Mouse (Mus musculus): ENCODE data around the gene Fads2. TPM values are rescaled to one million over a fixed set of nuclear protein-coding genes. Genes with fewer than 3 reads are reported as not detected.

The Fads2 gene
- total RNA-seq, 1 experiment = 41.5 TPM

DNA sequence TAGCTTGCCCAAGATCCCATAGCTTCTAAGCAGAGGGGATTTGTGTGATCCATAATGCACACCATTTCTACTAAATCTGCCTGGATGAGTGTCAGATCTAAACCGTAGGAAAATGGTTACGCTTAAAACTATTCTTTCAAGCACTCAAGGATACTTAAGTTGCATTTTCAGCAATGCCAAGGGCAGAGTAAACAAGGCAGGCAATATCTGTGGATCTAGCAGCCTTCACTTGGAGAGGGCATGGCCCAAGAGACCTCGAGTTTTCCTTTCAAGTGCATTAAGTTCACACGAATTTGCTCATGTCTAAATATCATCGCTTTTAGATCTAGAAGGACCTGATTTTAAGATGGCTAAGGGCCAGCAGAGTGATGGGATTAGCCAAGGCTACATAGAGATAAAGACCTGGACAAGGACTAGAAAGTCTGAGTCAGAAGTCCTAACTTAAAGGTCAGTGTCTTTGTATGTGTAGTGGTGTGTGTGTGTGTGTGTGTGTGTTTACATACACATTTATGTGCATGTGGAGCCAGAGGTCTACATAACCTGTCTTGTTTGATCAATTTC is 5.6 kb upstream of the Fads2 start:
- Histone ChIP-seq H3K9me3 (ENCODE audit: control insufficient read depth, insufficient read depth, low read depth, low read length) (no peaks in the 10 kb centered on the region), H3K27ac (ENCODE audit: insufficient read depth, low read depth, low read length, poor library complexity, severe bottlenecking) (no peak overlapping the region), H3K4me3 (ENCODE audit: insufficient read depth in 1 of 2, low read depth in 1 of 2, low read length in 2 of 2, poor library complexity in 1 of 2, severe bottlenecking in 1 of 2) (no peak overlapping the region), H3K36me3 (ENCODE audit: control insufficient read depth, insufficient read depth, low read length, poor library complexity, severe bottlenecking) (no peaks in the 10 kb centered on the region), H3K9ac (ENCODE audit: insufficient read depth, low read depth, low read length, poor library complexity, severe bottlenecking) (no peak overlapping the region), H3K4me1 (ENCODE audit: control insufficient read depth in 2 of 2, insufficient read depth in 2 of 2, low read length in 2 of 2, poor library complexity in 1 of 2) (peaks cover 3 to 8% of the 10 kb centered on the region in 2 experiments; a peak in 1 of 4 replicates)
- in situ Hi-C loops (cut with MboI; ENCODE audit: low sequenced_read_pairs in 2 of 2, unreplicated experiment in 2 of 2) = no loop called here
- TF ChIP-seq CHD2 (IDR thresholded peaks at IDR 0.05; ENCODE audit: low read depth, low read length) (no peak), ZNF384 (IDR thresholded peaks at IDR 0.05; ENCODE audit: low read depth, low read length) (no peak), MAFK (IDR thresholded peaks at IDR 0.05; ENCODE audit: insufficient read depth, low read depth, low read length) (no peak), ZC3H11A (IDR thresholded peaks at IDR 0.05; ENCODE audit: borderline replicate concordance, low read depth, low read length) (no peak), HCFC1 (IDR thresholded peaks at IDR 0.05; ENCODE audit: borderline replicate concordance, insufficient read depth, low read length) (no peak)
- no peak for DNase-seq (ENCODE audit: low read depth, low spot score)

DNA sequence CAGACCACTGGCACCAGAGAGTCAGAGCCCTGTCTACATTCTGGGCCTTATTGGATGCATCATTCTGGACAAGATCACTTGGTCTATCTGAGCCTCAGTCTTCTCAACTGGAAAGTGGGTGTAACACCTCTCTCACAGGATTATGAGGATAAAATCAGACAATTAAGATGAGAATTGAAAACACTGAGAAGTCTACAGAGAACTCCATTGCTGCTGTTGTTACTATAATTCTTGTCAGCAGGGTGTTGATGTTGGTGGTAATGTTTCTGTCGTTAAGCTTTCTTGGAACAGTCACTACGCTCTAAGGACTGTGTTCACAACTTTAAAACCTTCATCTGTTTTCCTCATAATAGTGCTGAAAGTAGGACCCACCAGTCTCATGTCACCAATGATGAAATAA is 5.1 kb upstream of the Fads2 start:
- in situ Hi-C loops (cut with MboI; ENCODE audit: low sequenced_read_pairs in 2 of 2, unreplicated experiment in 2 of 2) = no loop called here
- H3K9ac ChIP-seq (ENCODE audit: insufficient read depth, low read depth, low read length, poor library complexity, severe bottlenecking) = no peak overlapping the region

GRCm38 (mm10) chr19:10105034-10105493 is 3.5 kb upstream of the Fads2 start:
- H3K4me3 ChIP-seq (ENCODE audit: insufficient read depth in 1 of 2, low read depth in 1 of 2, low read length in 2 of 2, poor library complexity in 1 of 2, severe bottlenecking in 1 of 2) = no peak overlapping the region
- DNase-seq (ENCODE audit: low read depth, low spot score) = no peak
- H3K9ac ChIP-seq (ENCODE audit: insufficient read depth, low read depth, low read length, poor library complexity, severe bottlenecking) = no peak overlapping the region
- no peaks in the 10 kb centered on the region for H3K36me3 ChIP-seq (ENCODE audit: control insufficient read depth, insufficient read depth, low read length, poor library complexity, severe bottlenecking)
- TF ChIP-seq HCFC1 (IDR thresholded peaks at IDR 0.05; ENCODE audit: borderline replicate concordance, insufficient read depth, low read length) (no peak), MAFK (IDR thresholded peaks at IDR 0.05; ENCODE audit: insufficient read depth, low read depth, low read length) (no peak), ZC3H11A (IDR thresholded peaks at IDR 0.05; ENCODE audit: borderline replicate concordance, low read depth, low read length) (no peak), CHD2 (IDR thresholded peaks at IDR 0.05; ENCODE audit: low read depth, low read length) (no peak), ZNF384 (IDR thresholded peaks at IDR 0.05; ENCODE audit: low read depth, low read length) (no peak)
- in situ Hi-C loops (cut with MboI; ENCODE audit: low sequenced_read_pairs in 2 of 2, unreplicated experiment in 2 of 2) = no loop called here
- H3K27ac ChIP-seq (ENCODE audit: insufficient read depth, low read depth, low read length, poor library complexity, severe bottlenecking) = no peak overlapping the region
- no peaks in the 10 kb centered on the region for H3K9me3 ChIP-seq (ENCODE audit: control insufficient read depth, insufficient read depth, low read depth, low read length)
- H3K4me1 ChIP-seq (ENCODE audit: control insufficient read depth in 2 of 2, insufficient read depth in 2 of 2, low read length in 2 of 2, poor library complexity in 1 of 2) = peaks cover 3 to 9% of the 10 kb centered on the region in 2 experiments; a peak in 1 of 4 replicates

More for the DNA sequence above, 5.1 kb upstream of the Fads2 start:
- no peak for DNase-seq (ENCODE audit: low read depth, low spot score)
- H3K4me3 ChIP-seq (ENCODE audit: insufficient read depth in 1 of 2, low read depth in 1 of 2, low read length in 2 of 2, poor library complexity in 1 of 2, severe bottlenecking in 1 of 2) = no peak overlapping the region
- no peaks in the 10 kb centered on the region for H3K9me3 ChIP-seq (ENCODE audit: control insufficient read depth, insufficient read depth, low read depth, low read length)
- no peak overlapping the region for H3K27ac ChIP-seq (ENCODE audit: insufficient read depth, low read depth, low read length, poor library complexity, severe bottlenecking)
- TF ChIP-seq HCFC1 (IDR thresholded peaks at IDR 0.05; ENCODE audit: borderline replicate concordance, insufficient read depth, low read length) (no peak), ZC3H11A (IDR thresholded peaks at IDR 0.05; ENCODE audit: borderline replicate concordance, low read depth, low read length) (no peak), ZNF384 (IDR thresholded peaks at IDR 0.05; ENCODE audit: low read depth, low read length) (no peak), CHD2 (IDR thresholded peaks at IDR 0.05; ENCODE audit: low read depth, low read length) (no peak), MAFK (IDR thresholded peaks at IDR 0.05; ENCODE audit: insufficient read depth, low read depth, low read length) (no peak)
- H3K36me3 ChIP-seq (ENCODE audit: control insufficient read depth, insufficient read depth, low read length, poor library complexity, severe bottlenecking) = no peaks in the 10 kb centered on the region
- peaks cover 3 to 8% of the 10 kb centered on the region in 2 experiments; a peak in 1 of 4 replicates for H3K4me1 ChIP-seq (ENCODE audit: control insufficient read depth in 2 of 2, insufficient read depth in 2 of 2, low read length in 2 of 2, poor library complexity in 1 of 2)

DNA sequence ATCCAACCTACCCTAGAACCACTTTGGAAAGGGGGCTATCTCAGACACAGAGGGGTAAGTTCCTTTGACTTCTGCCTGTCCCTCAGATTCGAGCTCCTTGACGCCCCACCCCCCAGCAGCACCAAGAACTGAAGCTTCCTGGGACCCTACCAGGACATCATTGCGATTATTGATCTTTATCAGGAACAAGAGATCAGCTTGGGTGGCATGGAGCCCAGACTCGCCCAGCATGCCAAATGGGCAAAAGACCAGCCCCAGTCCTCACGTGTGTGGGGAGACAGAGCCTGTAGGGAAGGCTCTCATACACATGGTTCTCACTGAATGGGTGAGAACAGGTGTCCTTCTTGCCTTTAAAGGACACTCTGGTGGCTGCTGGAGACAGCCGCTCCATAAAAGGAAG is 2.7 kb upstream of the Fads2 start:
- peaks cover 3 to 13% of the 10 kb centered on the region in 2 experiments; a peak in 2 of 4 replicates for H3K4me1 ChIP-seq (ENCODE audit: control insufficient read depth in 2 of 2, insufficient read depth in 2 of 2, low read length in 2 of 2, poor library complexity in 1 of 2)
- DNase-seq (ENCODE audit: low read depth, low spot score) = no peak
- no peak overlapping the region for H3K9ac ChIP-seq (ENCODE audit: insufficient read depth, low read depth, low read length, poor library complexity, severe bottlenecking)
- no peak overlapping the region for H3K4me3 ChIP-seq (ENCODE audit: insufficient read depth in 1 of 2, low read depth in 1 of 2, low read length in 2 of 2, poor library complexity in 1 of 2, severe bottlenecking in 1 of 2)
- H3K36me3 ChIP-seq (ENCODE audit: control insufficient read depth, insufficient read depth, low read length, poor library complexity, severe bottlenecking) = no peaks in the 10 kb centered on the region
- in situ Hi-C loops (cut with MboI; ENCODE audit: low sequenced_read_pairs in 2 of 2, unreplicated experiment in 2 of 2) = no loop called here
- no peak overlapping the region for H3K27ac ChIP-seq (ENCODE audit: insufficient read depth, low read depth, low read length, poor library complexity, severe bottlenecking)
- no peaks in the 10 kb centered on the region for H3K9me3 ChIP-seq (ENCODE audit: control insufficient read depth, insufficient read depth, low read depth, low read length)
- no peak for TF ChIP-seq CHD2 (IDR thresholded peaks at IDR 0.05; ENCODE audit: low read depth, low read length)
- no peak for TF ChIP-seq ZNF384 (IDR thresholded peaks at IDR 0.05; ENCODE audit: low read depth, low read length)
- no peak for TF ChIP-seq MAFK (IDR thresholded peaks at IDR 0.05; ENCODE audit: insufficient read depth, low read depth, low read length)
- TF ChIP-seq ZC3H11A (IDR thresholded peaks at IDR 0.05; ENCODE audit: borderline replicate concordance, low read depth, low read length) = no peak
- TF ChIP-seq HCFC1 (IDR thresholded peaks at IDR 0.05; ENCODE audit: borderline replicate concordance, insufficient read depth, low read length) = no peak
